ENCODE assay signal across 8 mouse cellular contexts in genomic region chr10:68464943-68465342, GRCm38 (mm10).
DNase-seq lines count a peak whose midpoint lies in the region; ATAC-seq and TF ChIP-seq lines count a peak whose summit lies in the region.

No protein-coding gene starts in this region.

- TF ChIP-seq POLR2A in CH12.LX (IDR thresholded peaks at IDR 0.05; ENCODE audit: low read depth, low read length) = no peak

- DNase-seq in 3134 (ENCODE audit: extremely low read depth, insufficient read length, low spot score) = peak; percentile 16
- peak; percentile 62 for DNase-seq in CH12.LX (ENCODE audit: extremely low read depth)
- DNase-seq in cerebellum, adult 9-10 months = peak; percentile 9
- DNase-seq in gastrocnemius, postnatal 10 days = peak; percentile 93
- peak; percentile 63 to 84 for DNase-seq in layer of hippocampus, adult 18-20 months (ENCODE audit: low spot score in 2 of 2)
- peak; percentile 44 to 56 for DNase-seq in right cerebral cortex, postnatal 36 days (ENCODE audit: low spot score in 2 of 2)

- in situ Hi-C loops in CH12.LX (cut with MboI; ENCODE audit: low pct_ligation_motif_present, low pct_unique_long_range_greater_than_20kb, low sequenced_read_pairs) = no loop called here

- 18% methylated on average over 7 of the region's 7 CpGs for WGBS in lung, embryonic 16.5 days

- no peak overlapping the region for H3K9ac ChIP-seq in CH12.LX (ENCODE audit: insufficient read depth, low read depth)
- H3K9ac ChIP-seq in lung, embryonic 16.5 days (ENCODE audit: low read length) = no peak overlapping the region

- TF ChIP-seq RAD21 in CH12.LX (IDR thresholded peaks at IDR 0.05; ENCODE audit: low read depth, low read length) = peak; percentile 77

- no peaks in the 10 kb centered on the region for H3K79me2 ChIP-seq in CH12.LX (replicated peaks; ENCODE audit: control insufficient read depth, extremely low read depth, insufficient read depth, poor library complexity, severe bottlenecking)

- no peak for TF ChIP-seq EP300 in CH12.LX (IDR thresholded peaks at IDR 0.05; ENCODE audit: low read length)

- dilution Hi-C loops in CH12.LX (cut with MboI; ENCODE audit: extremely low pct_ligation_motif_present, extremely low pct_unique_long_range_greater_than_20kb, low sequenced_read_pairs) = no loop called here

- ATAC-seq in lung, embryonic 16.5 days (ENCODE audit: low read depth) = peak; percentile 72; the same call in 1 of the 2 replicates
- ATAC-seq in activated CD4-positive, CD25-positive, alpha-beta regulatory T cell, adult 4 months = no peak

- no peaks in the 10 kb centered on the region for H3K9me3 ChIP-seq in CH12.LX (replicated peaks; ENCODE audit: low read length)
- H3K9me3 ChIP-seq in lung, embryonic 16.5 days (ENCODE audit: control insufficient read depth, low read length) = no peaks in the 10 kb centered on the region

- peaks cover 1 to 9% of the 10 kb centered on the region in 2 experiments for H3K4me1 ChIP-seq in CH12.LX (ENCODE audit: control insufficient read depth in 1 of 2, insufficient read depth in 2 of 2)
- H3K4me1 ChIP-seq in lung, embryonic 16.5 days (replicated peaks; ENCODE audit: control insufficient read depth, insufficient read depth, low read length) = peaks cover 7% of the 10 kb centered on the region; the same call in 1 of the 2 replicates

- H3K36me3 ChIP-seq in CH12.LX (replicated peaks in 1 of 2; ENCODE audit: control insufficient read depth in 1 of 2, insufficient read depth in 1 of 2, low read length in 1 of 2) = no peaks in the 10 kb centered on the region
- H3K36me3 ChIP-seq in lung, embryonic 16.5 days (ENCODE audit: control insufficient read depth, insufficient read depth, low read length) = no peaks in the 10 kb centered on the region

- no peaks in the 10 kb centered on the region for H3K27me3 ChIP-seq in CH12.LX (replicated peaks)
- H3K27me3 ChIP-seq in lung, embryonic 16.5 days (ENCODE audit: control insufficient read depth, insufficient read depth, low read depth, low read length) = no peaks in the 10 kb centered on the region

- no peak overlapping the region for H3K27ac ChIP-seq in CH12.LX (ENCODE audit: insufficient read depth, low read depth)
- H3K27ac ChIP-seq in lung, embryonic 16.5 days (ENCODE audit: low read length) = no peak overlapping the region

- no peak overlapping the region for H3K4me3 ChIP-seq in CH12.LX (replicated peaks in 1 of 3; ENCODE audit: low read depth in 2 of 3, low read length in 2 of 3, poor library complexity in 1 of 3)
- H3K4me3 ChIP-seq in lung, embryonic 16.5 days (ENCODE audit: low read length) = no peak overlapping the region

- TF ChIP-seq CTCF in CH12.LX (conservative IDR thresholded peaks at IDR 0.05 in 1 of 2, IDR thresholded peaks at IDR 0.05 in 1 of 2; ENCODE audit: low read depth in 2 of 2, low read length in 2 of 2) = peak; percentile 59 to 80

- no peak overlapping the region for H3K4me2 ChIP-seq in CH12.LX (ENCODE audit: insufficient read depth, low read depth, poor library complexity, severe bottlenecking)
- no peak overlapping the region for H3K4me2 ChIP-seq in lung, embryonic 16.5 days (ENCODE audit: low read depth, low read length)

TF ChIP-seq in CH12.LX, 34 proteins besides CTCF, POLR2A, EP300 and RAD21:
- peak; percentile 95 for TF ChIP-seq SMC3 (IDR thresholded peaks at IDR 0.05; ENCODE audit: low read depth, low read length)
- TF ChIP-seq MAX (IDR thresholded peaks at IDR 0.05; ENCODE audit: low read length) = no peak
- peak; percentile 97 for TF ChIP-seq MAFK (IDR thresholded peaks at IDR 0.05; ENCODE audit: insufficient replicate concordance, low read length)
- TF ChIP-seq ZC3H11A (IDR thresholded peaks at IDR 0.05; ENCODE audit: low read depth, low read length) = peak; percentile 40; the same call in 1 of the 2 replicates
- TF ChIP-seq RCOR1 (conservative IDR thresholded peaks at IDR 0.05; ENCODE audit: low read depth, low read length) = 0 out of 2 replicates have a peak, but pooled peaks have one; percentile 7
- no peak for TF ChIP-seq TCF12 (IDR thresholded peaks at IDR 0.05; ENCODE audit: low read depth, low read length)

Comparison
In these comparisons a context has a peak if more than half of its experiments do, and no peak if none do; other contexts are left out.
1. DNase-seq: peak in every context shown above with its lines; median percentile 93 in gastrocnemius, postnatal 10 days; 74 in layer of hippocampus, adult 18-20 months; 62 in CH12.LX; 50 in right cerebral cortex, postnatal 36 days; 16 in 3134; 9 in cerebellum, adult 9-10 months.